Mouse (Mus musculus): ENCODE measurements at regions not wholly inside any gene's neighbourhood (a gene's known extent, or its start where the extent isn't known, plus 50 kb on each side); places are given as distances from the start of the nearest gene placed in this dataset.

GRCm38 (mm10) chr6:31083701-31084100 lies 124.8 kb upstream of the Klf14 start:
- Histone ChIP-seq H3K4me1 (replicated peaks; ENCODE audit: insufficient read depth, low read length) (peaks cover 8% of the 10 kb centered on the region), H3K27ac (no peak overlapping the region), H3K4me3 (replicated peaks; ENCODE audit: low read depth, low read length) (no peak overlapping the region), H3K9me3 (replicated peaks; ENCODE audit: low read length) (no peaks in the 10 kb centered on the region), H3K27me3 (ENCODE audit: insufficient read depth, low read length) (no peaks in the 10 kb centered on the region), H3K36me3 (ENCODE audit: insufficient read depth, low read length) (no peaks in the 10 kb centered on the region), H3K9ac (ENCODE audit: low read depth, low read length) (no peak overlapping the region), H3K4me2 (ENCODE audit: low read length) (no peak overlapping the region)
- 82% methylated on average over 6 of the region's 6 CpGs for WGBS
- no peak for TF ChIP-seq CTCF (IDR thresholded peaks at IDR 0.05; ENCODE audit: low read depth)
- ATAC-seq (replicated peaks; ENCODE audit: low FRiP score, low read depth) (no peak), DNase-seq (ENCODE audit: low spot score) (no peak)

DNA sequence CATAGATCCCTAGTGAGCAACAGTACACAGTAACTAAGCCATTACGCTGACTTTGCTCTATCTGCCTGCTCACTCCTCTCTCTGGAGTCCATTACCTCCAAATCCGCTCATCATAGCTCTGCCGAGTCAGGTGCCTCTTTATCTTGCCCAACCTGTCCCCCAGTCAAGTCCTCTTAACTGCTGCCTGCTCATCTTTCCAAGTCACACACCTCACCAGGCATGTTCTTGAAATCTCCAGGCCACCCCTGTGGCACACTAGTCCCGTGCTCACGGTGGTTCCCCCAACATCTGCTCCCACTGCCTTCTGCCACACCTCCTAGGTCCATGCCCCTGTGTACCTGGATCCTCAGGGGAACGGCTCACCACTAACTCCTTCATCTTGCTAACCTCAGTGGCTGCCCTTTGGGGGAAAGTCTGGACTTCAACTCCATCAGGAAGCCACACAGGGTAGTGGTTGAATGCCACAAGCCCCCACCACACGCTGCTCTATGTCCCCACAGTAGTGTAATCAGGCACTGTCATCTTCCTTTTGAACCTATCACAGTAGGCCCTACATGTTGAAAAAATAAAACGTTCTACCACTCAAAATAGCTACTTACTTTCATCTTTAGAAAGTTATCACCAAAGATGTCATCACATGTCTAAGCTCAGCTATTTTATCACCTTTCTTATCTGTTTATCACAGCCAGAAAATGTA lies 126.3 kb upstream of the Klf14 start:
- H3K4me2 ChIP-seq (ENCODE audit: low read length) = no peak overlapping the region
- peaks cover 17% of the 10 kb centered on the region for H3K4me1 ChIP-seq (replicated peaks; ENCODE audit: insufficient read depth, low read length)
- no peaks in the 10 kb centered on the region for H3K36me3 ChIP-seq (ENCODE audit: insufficient read depth, low read length)
- H3K9ac ChIP-seq (ENCODE audit: low read depth, low read length) = no peak overlapping the region
- 91% methylated on average over 8 of the region's 8 CpGs for WGBS
- no peaks in the 10 kb centered on the region for H3K9me3 ChIP-seq (replicated peaks; ENCODE audit: low read length)
- no peak for TF ChIP-seq CTCF (IDR thresholded peaks at IDR 0.05; ENCODE audit: low read depth)
- no peaks in the 10 kb centered on the region for H3K27me3 ChIP-seq (ENCODE audit: insufficient read depth, low read length)
- no peak overlapping the region for H3K27ac ChIP-seq
- no peak overlapping the region for H3K4me3 ChIP-seq (replicated peaks; ENCODE audit: low read depth, low read length)
- DNase-seq (ENCODE audit: low spot score) (no peak), ATAC-seq (replicated peaks; ENCODE audit: low FRiP score, low read depth) (no peak)

DNA sequence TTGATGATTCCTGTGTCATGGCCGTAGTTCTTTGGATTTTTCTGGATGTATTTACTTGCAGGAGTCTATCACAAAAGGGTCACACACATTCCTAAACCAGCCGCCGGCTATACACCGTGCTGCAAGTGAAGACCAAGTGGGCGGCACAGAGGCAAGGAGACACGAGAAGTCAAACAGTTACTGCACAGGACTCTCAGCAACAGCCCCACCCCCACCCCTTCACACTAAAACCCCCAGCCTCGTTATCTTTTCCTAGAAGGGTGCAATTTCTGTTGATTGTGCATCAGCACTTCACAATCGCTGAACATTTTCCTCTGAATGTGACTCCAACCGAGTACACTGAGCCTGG lies 126.9 kb upstream of the Klf14 start:
- ATAC-seq (replicated peaks; ENCODE audit: low FRiP score, low read depth) (no peak), DNase-seq (ENCODE audit: low spot score) (no peak)
- no peak overlapping the region for H3K4me2 ChIP-seq (ENCODE audit: low read length)
- no peak overlapping the region for H3K9ac ChIP-seq (ENCODE audit: low read depth, low read length)
- no peaks in the 10 kb centered on the region for H3K36me3 ChIP-seq (ENCODE audit: insufficient read depth, low read length)
- H3K27me3 ChIP-seq (ENCODE audit: insufficient read depth, low read length) = no peaks in the 10 kb centered on the region
- WGBS = 75% methylated on average over 9 of the region's 9 CpGs
- no peak overlapping the region for H3K4me3 ChIP-seq (replicated peaks; ENCODE audit: low read depth, low read length)
- H3K9me3 ChIP-seq (replicated peaks; ENCODE audit: low read length) = no peaks in the 10 kb centered on the region
- TF ChIP-seq CTCF (IDR thresholded peaks at IDR 0.05; ENCODE audit: low read depth) = no peak
- H3K27ac ChIP-seq = no peak overlapping the region
- peaks cover 17% of the 10 kb centered on the region for H3K4me1 ChIP-seq (replicated peaks; ENCODE audit: insufficient read depth, low read length)

DNA sequence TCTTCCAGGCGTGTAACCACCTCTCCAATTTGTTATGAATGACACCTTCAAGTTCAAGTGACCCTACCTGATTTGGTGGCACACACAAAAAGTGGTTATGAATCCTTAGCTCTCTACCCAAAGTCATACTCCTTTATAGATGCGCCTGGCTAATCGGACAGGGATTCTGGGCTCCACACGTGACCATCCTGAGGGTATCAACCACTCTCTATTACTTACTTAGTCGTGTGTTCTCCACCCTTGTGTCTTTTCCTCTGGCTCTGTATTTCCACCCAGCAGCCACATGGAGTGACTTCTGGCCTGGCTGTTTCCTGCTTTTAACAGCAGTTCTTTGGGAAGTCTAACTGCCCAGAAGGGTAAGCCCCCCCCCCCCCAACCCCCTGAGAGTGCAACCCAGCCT lies 127.4 kb upstream of the Klf14 start:
- no peaks in the 10 kb centered on the region for H3K9me3 ChIP-seq (replicated peaks; ENCODE audit: low read length)
- no peak overlapping the region for H3K9ac ChIP-seq (ENCODE audit: low read depth, low read length)
- ATAC-seq (replicated peaks; ENCODE audit: low FRiP score, low read depth) (no peak), DNase-seq (ENCODE audit: low spot score) (no peak)
- no peak overlapping the region for H3K27ac ChIP-seq
- 87% methylated on average over 5 of the region's 5 CpGs for WGBS
- TF ChIP-seq CTCF (IDR thresholded peaks at IDR 0.05; ENCODE audit: low read depth) = no peak
- H3K4me1 ChIP-seq (replicated peaks; ENCODE audit: insufficient read depth, low read length) = peaks cover 17% of the 10 kb centered on the region
- H3K4me3 ChIP-seq (replicated peaks; ENCODE audit: low read depth, low read length) = no peak overlapping the region
- no peaks in the 10 kb centered on the region for H3K36me3 ChIP-seq (ENCODE audit: insufficient read depth, low read length)
- H3K27me3 ChIP-seq (ENCODE audit: insufficient read depth, low read length) = no peaks in the 10 kb centered on the region
- no peak overlapping the region for H3K4me2 ChIP-seq (ENCODE audit: low read length)

GRCm38 (mm10) chr6:31086798-31087360 lies 128.0 kb upstream of the Klf14 start:
- no peak for TF ChIP-seq CTCF (IDR thresholded peaks at IDR 0.05; ENCODE audit: low read depth)
- no peak overlapping the region for H3K4me2 ChIP-seq (ENCODE audit: low read length)
- no peak overlapping the region for H3K27ac ChIP-seq

DNA sequence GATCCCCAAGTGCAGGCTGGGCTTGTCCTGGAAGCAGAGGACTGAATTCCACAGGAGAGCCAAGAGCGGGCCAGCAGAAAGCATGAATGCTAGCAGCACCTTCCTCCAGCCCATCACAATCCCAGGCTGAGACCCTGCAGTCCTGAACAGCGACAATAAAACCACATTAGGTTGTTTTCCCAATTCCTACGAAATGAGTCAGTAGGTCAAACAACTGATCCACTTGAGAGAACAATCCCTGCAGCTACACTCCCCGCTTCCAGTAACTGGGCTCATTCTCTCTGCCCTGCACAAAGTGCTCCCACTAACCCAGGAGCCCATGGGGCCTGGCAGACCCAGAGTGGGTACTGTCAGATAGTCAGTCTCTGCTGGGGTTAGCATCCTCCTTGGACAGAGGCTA lies 128.6 kb upstream of the Klf14 start:
- no peak for TF ChIP-seq CTCF (IDR thresholded peaks at IDR 0.05; ENCODE audit: low read depth)
- H3K9me3 ChIP-seq (replicated peaks; ENCODE audit: low read length) = no peaks in the 10 kb centered on the region
- H3K27ac ChIP-seq = 0 out of 2 replicates have a peak overlapping the region, but pooled peaks have one; percentile 15
- no peaks in the 10 kb centered on the region for H3K27me3 ChIP-seq (ENCODE audit: insufficient read depth, low read length)
- 37% methylated on average over 4 of the region's 4 CpGs for WGBS
- H3K4me2 ChIP-seq (ENCODE audit: low read length) = no peak overlapping the region
- ATAC-seq (replicated peaks; ENCODE audit: low FRiP score, low read depth) (no peak), DNase-seq (ENCODE audit: low spot score) (no peak)
- no peak overlapping the region for H3K9ac ChIP-seq (ENCODE audit: low read depth, low read length)
- H3K36me3 ChIP-seq (ENCODE audit: insufficient read depth, low read length) = no peaks in the 10 kb centered on the region
- peaks cover 17% of the 10 kb centered on the region for H3K4me1 ChIP-seq (replicated peaks; ENCODE audit: insufficient read depth, low read length)
- no peak overlapping the region for H3K4me3 ChIP-seq (replicated peaks; ENCODE audit: low read depth, low read length)

More at GRCm38 (mm10) chr6:31086798-31087360, 128.0 kb upstream of the Klf14 start:
- H3K9ac ChIP-seq (ENCODE audit: low read depth, low read length) = no peak overlapping the region
- no peak for ATAC-seq (replicated peaks; ENCODE audit: low FRiP score, low read depth)
- H3K4me3 ChIP-seq (replicated peaks; ENCODE audit: low read depth, low read length) = no peak overlapping the region
- no peaks in the 10 kb centered on the region for H3K27me3 ChIP-seq (ENCODE audit: insufficient read depth, low read length)
- H3K9me3 ChIP-seq (replicated peaks; ENCODE audit: low read length) = no peaks in the 10 kb centered on the region
- 73% methylated on average over 7 of the region's 7 CpGs for WGBS
- H3K36me3 ChIP-seq (ENCODE audit: insufficient read depth, low read length) = no peaks in the 10 kb centered on the region
- H3K4me1 ChIP-seq (replicated peaks; ENCODE audit: insufficient read depth, low read length) = peaks cover 17% of the 10 kb centered on the region
- DNase-seq (ENCODE audit: low spot score) = no peak

All from kidney, postnatal 0 days (tissue).